Mouse (Mus musculus) small intestine, adult 2 months (tissue): Measurements from ENCODE around the gene Lamb3. TPM values are rescaled to one million over a fixed set of nuclear protein-coding genes. Genes with fewer than 3 reads are reported as not detected.
A peak's percentile ranks its signal among the peaks of the same experiment; 100 is the strongest.

ENCODE experiments used
- H3K27ac ChIP-seq: fragments of 200-500 bp; 2 replicates; pipeline ENCODE4 v1.5.1; 2012; ENCODE audit warnings: low read depth, low read length, control low read depth, inconsistent platforms; ENCODE audit not compliant: insufficient read depth
- H3K27me3 ChIP-seq: fragments of 200-500 bp; 2 replicates; pipeline ENCODE4 v1.6.1; 2012; ENCODE audit warnings: mild to moderate bottlenecking, moderate library complexity, low read length, inconsistent platforms; ENCODE audit not compliant: control insufficient read depth, insufficient read depth
- H3K36me3 ChIP-seq: fragments of 200-500 bp; 2 replicates; pipeline ENCODE4 v1.6.1; 2012; ENCODE audit warnings: mild to moderate bottlenecking, low read length, control low read depth, inconsistent platforms; ENCODE audit not compliant: control insufficient read depth, insufficient read depth
- H3K4me1 ChIP-seq: fragments of 200-500 bp; 2 replicates; pipeline ENCODE4 v1.6.1; 2012; ENCODE audit warnings: low read length, inconsistent platforms, mixed read lengths; ENCODE audit not compliant: control insufficient read depth, insufficient read depth, insufficient read length
- H3K4me3 ChIP-seq: fragments of 200-500 bp; 2 replicates; pipeline ENCODE4 v1.5.1; 2012; ENCODE audit warnings: low read depth, mild to moderate bottlenecking, control low read depth, inconsistent platforms, low read length, moderate library complexity
- CTCF ChIP-seq: fragments of 200-500 bp; IDR thresholded peaks from 2 replicates; pipeline ENCODE4 v1.5.1; 2012; ENCODE audit warnings: low read depth, mild to moderate bottlenecking, control low read depth, inconsistent platforms, low read length, moderate library complexity, mixed read lengths; ENCODE audit not compliant: insufficient replicate concordance, insufficient read length; ENCODE audit errors: extremely low read depth
- POLR2A ChIP-seq: fragments of 200-500 bp; IDR thresholded peaks from 2 replicates; pipeline ENCODE4 v1.6.1; 2012; ENCODE audit warnings: low read depth, mild to moderate bottlenecking, control low read depth, inconsistent platforms, low read length, moderate library complexity
- WGBS: fragments of 180-500 bp; shearing (Covaris S2); methylation state at CpG from one replicate; pipeline ENCODE4 v1.1.7; 2018; 5-methylcytosine and 5-hydroxymethylcytosine counted together
- polyA plus RNA-seq: library from polyadenylated mRNA; depleted of rRNA; stranded (reverse); fragments of >200 nt; gene quantifications from 2 replicates; pipeline ENCODE4 v1.2.3, GENCODE M21; 2012

The Lamb3 gene
- polyA plus RNA-seq, 1 experiment = 21.7 TPM

GRCm38 (mm10) chr1:193373906-193374413, 166.5 kb downstream of the Lamb3 start:
- no peaks in the 10 kb centered on the region for H3K36me3 ChIP-seq
- no peak overlapping the region for H3K4me3 ChIP-seq
- WGBS = 82% methylated on average over 6 of the region's 6 CpGs
- TF ChIP-seq POLR2A (no peak), CTCF (no peak)
- no peak overlapping the region for H3K27ac ChIP-seq
- no peaks in the 10 kb centered on the region for H3K27me3 ChIP-seq
- no peaks in the 10 kb centered on the region for H3K4me1 ChIP-seq

GRCm38 (mm10) chr1:193376478-193377134, 169.1 kb downstream of the Lamb3 start:
- Histone ChIP-seq H3K36me3 (no peaks in the 10 kb centered on the region), H3K27me3 (no peaks in the 10 kb centered on the region), H3K4me1 (no peaks in the 10 kb centered on the region), H3K27ac (no peak overlapping the region), H3K4me3 (no peak overlapping the region)
- WGBS = 33% methylated on average over 4 of the region's 4 CpGs
- TF ChIP-seq CTCF = peak; percentile 90; the same call in 1 of the 2 replicates
- TF ChIP-seq POLR2A = no peak

- TF ChIP-seq POLR2A (no peak), CTCF (no peak)
- Histone ChIP-seq H3K4me3 (no peak overlapping the region), H3K27me3 (no peaks in the 10 kb centered on the region), H3K4me1 (no peaks in the 10 kb centered on the region; the same call in 1 of the 2 replicates), H3K27ac (no peak overlapping the region), H3K36me3 (no peaks in the 10 kb centered on the region)
- WGBS = 75% methylated on average over 6 of the region's 6 CpGs
These were observed 172.1 kb downstream of the Lamb3 start for GRCm38 (mm10) chr1:193379634-193380033.

GRCm38 (mm10) chr1:193380877-193381276, 173.4 kb downstream of the Lamb3 start:
- Histone ChIP-seq H3K27ac (no peak overlapping the region), H3K27me3 (no peaks in the 10 kb centered on the region), H3K36me3 (no peaks in the 10 kb centered on the region), H3K4me1 (no peaks in the 10 kb centered on the region; the same call in 1 of the 2 replicates), H3K4me3 (no peak overlapping the region)
- TF ChIP-seq CTCF (no peak), POLR2A (no peak)
- WGBS = 93% methylated on average over 5 of the region's 5 CpGs

- TF ChIP-seq POLR2A = no peak
- TF ChIP-seq CTCF = no peak
- Histone ChIP-seq H3K36me3 (no peaks in the 10 kb centered on the region), H3K4me3 (no peak overlapping the region), H3K4me1 (no peaks in the 10 kb centered on the region; the same call in 1 of the 2 replicates), H3K27ac (no peak overlapping the region), H3K27me3 (no peaks in the 10 kb centered on the region)
- 41% methylated on average over 11 of the region's 11 CpGs for WGBS
These were observed 174.3 kb downstream of the Lamb3 start for GRCm38 (mm10) chr1:193381597-193382404.

- WGBS = 4% methylated on average over 8 of the region's 8 CpGs
- H3K36me3 ChIP-seq = no peaks in the 10 kb centered on the region
- H3K4me1 ChIP-seq = no peaks in the 10 kb centered on the region; the same call in 1 of the 2 replicates
- no peak overlapping the region for H3K27ac ChIP-seq
- TF ChIP-seq POLR2A = no peak
- no peak for TF ChIP-seq CTCF
- peak overlapping the region; percentile 10; the same call in 1 of the 2 replicates for H3K4me3 ChIP-seq
- H3K27me3 ChIP-seq = no peaks in the 10 kb centered on the region
These were observed 174.9 kb downstream of the Lamb3 start for GRCm38 (mm10) chr1:193382435-193382834.

GRCm38 (mm10) chr1:193382841-193383462, 175.5 kb downstream of the Lamb3 start:
- no peaks in the 10 kb centered on the region; the same call in 1 of the 2 replicates for H3K4me1 ChIP-seq
- peak overlapping the region; percentile 10; the same call in 1 of the 2 replicates for H3K4me3 ChIP-seq
- TF ChIP-seq POLR2A = no peak
- peak; percentile 98; the same call in 1 of the 2 replicates for TF ChIP-seq CTCF
- WGBS = 9% methylated on average over 8 of the region's 8 CpGs
- H3K36me3 ChIP-seq = no peaks in the 10 kb centered on the region
- H3K27ac ChIP-seq = no peak overlapping the region
- H3K27me3 ChIP-seq = no peaks in the 10 kb centered on the region
